Mouse (Mus musculus) testis, postnatal 10 days (tissue): ENCODE data around the gene Anp32e.
"Not testable (repeated sequence)": the region's sequence is repeated elsewhere in the genome, so short reads cannot be mapped to it uniquely, and the experiment has no call there.

Experiments used
- DNase-seq: peaks from one replicate; pipeline ENCODE4 v3.0.0; 2021; ENCODE audit warnings: low spot score

Gene Anp32e

GRCm38 (mm10) chr3:95904568-95904967, 24.5 kb upstream of the Anp32e start, which contains the start of gene Car14:
TSS of gene Car14 (minus strand) at chr3:95904691.
- DNase-seq = peak; percentile 54

- DNase-seq = peak; percentile 67
Observed at GRCm38 (mm10) chr3:95905146-95905939, 23.7 kb upstream of the Anp32e start.

GRCm38 (mm10) chr3:95905940-95906492, 23.0 kb upstream of the Anp32e start:
- peak; percentile 73 for DNase-seq

GRCm38 (mm10) chr3:95906860-95907259, 22.2 kb upstream of the Anp32e start:
- peak; percentile 80 for DNase-seq

GRCm38 (mm10) chr3:95907613-95908012, 21.4 kb upstream of the Anp32e start:
- DNase-seq = no peak

- DNase-seq = no peak
Observed at GRCm38 (mm10) chr3:95914706-95915105, 14.3 kb upstream of the Anp32e start.

GRCm38 (mm10) chr3:95916760-95917159, 12.3 kb upstream of the Anp32e start:
- no peak for DNase-seq

- DNase-seq = not testable (repeated sequence)
Observed at GRCm38 (mm10) chr3:95920532-95920931, 8.5 kb upstream of the Anp32e start.

- not testable (repeated sequence) for DNase-seq
Observed at GRCm38 (mm10) chr3:95923429-95923828, 5.6 kb upstream of the Anp32e start.

GRCm38 (mm10) chr3:95924185-95924584, 4.9 kb upstream of the Anp32e start:
- no peak for DNase-seq

GRCm38 (mm10) chr3:95925087-95925486, 4.0 kb upstream of the Anp32e start:
- DNase-seq = no peak

- DNase-seq = no peak
Observed at GRCm38 (mm10) chr3:95928261-95928657, 787 bp upstream of the Anp32e start.

- peak; percentile 71 for DNase-seq
Observed at GRCm38 (mm10) chr3:95929581-95930470, 780 bp downstream of the Anp32e start.

- no peak for DNase-seq
Observed at GRCm38 (mm10) chr3:95930471-95930789, 1.4 kb downstream of the Anp32e start.

- no peak for DNase-seq
Observed at GRCm38 (mm10) chr3:95931471-95931870, 2.4 kb downstream of the Anp32e start.

- no peak for DNase-seq
Observed at GRCm38 (mm10) chr3:95932157-95932556, 3.1 kb downstream of the Anp32e start.

- DNase-seq = no peak
Observed at GRCm38 (mm10) chr3:95932566-95932965, 3.5 kb downstream of the Anp32e start.

- no peak for DNase-seq
Observed at GRCm38 (mm10) chr3:95933111-95933750, 4.2 kb downstream of the Anp32e start.

- no peak for DNase-seq
Observed at GRCm38 (mm10) chr3:95934448-95934847, 5.4 kb downstream of the Anp32e start.

GRCm38 (mm10) chr3:95938217-95938616, 9.2 kb downstream of the Anp32e start:
- no peak for DNase-seq

GRCm38 (mm10) chr3:95938835-95939234, 9.8 kb downstream of the Anp32e start:
- no peak for DNase-seq

GRCm38 (mm10) chr3:95942749-95943148, 13.7 kb downstream of the Anp32e start:
- DNase-seq = peak; percentile 32
